Mouse (Mus musculus) bone marrow, adult 2 months (tissue): ENCODE measurements at regions not wholly inside any gene's neighbourhood (a gene's known extent, or its start where the extent isn't known, plus 50 kb on each side); places are given as distances from the start of the nearest gene placed in this dataset.

Experiments used
- CTCF ChIP-seq: fragments of 200-500 bp; IDR thresholded peaks from 2 replicates; pipeline ENCODE4 v1.5.1; 2011; ENCODE audit warnings: low read length, control low read depth; ENCODE audit not compliant: control insufficient read depth, insufficient read depth
- POLR2A ChIP-seq: fragments of 200-500 bp; IDR thresholded peaks from 2 replicates; pipeline ENCODE4 v1.6.1; 2011; ENCODE audit warnings: low read depth, mild to moderate bottlenecking, control low read depth, low read length, borderline replicate concordance; ENCODE audit not compliant: control insufficient read depth

GRCm38 (mm10) chr6:118292272-118292671 lies 94.8 kb upstream of the Ret start:
- no peak for TF ChIP-seq CTCF
- no peak for TF ChIP-seq POLR2A
